11 mouse cellular contexts compared by ENCODE assay signal in the genomic region with DNA sequence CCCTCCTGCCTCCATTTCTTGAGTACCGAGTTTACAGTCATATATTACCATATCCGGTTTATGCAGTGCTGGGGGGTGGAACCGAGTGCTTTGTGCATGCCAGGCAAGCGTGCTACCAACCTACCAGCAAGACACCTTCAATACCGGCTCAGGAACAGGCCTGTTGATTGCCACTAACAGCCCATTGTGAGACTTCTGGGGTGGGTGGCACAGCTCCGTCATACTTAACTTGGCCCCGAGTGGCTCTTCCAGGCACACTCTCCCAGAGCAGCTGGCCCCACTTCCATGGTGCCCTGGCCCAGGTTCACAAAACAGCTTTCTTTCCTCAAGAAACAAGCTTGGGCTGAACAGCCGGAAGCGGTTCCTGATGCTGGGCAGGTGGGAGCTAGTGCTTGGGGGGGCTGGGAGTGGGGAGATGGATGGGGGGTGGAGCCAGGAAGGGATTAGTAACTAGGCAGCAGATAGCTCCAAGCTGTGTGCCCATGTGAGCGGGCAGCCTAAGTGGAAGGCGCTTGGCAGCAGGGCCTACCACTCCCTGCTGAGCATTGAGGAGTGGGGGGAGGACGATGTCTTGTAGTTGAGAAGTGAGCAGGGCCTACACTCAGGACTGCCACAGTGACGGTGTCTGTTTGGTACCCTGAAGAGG. TPM values are rescaled to one million over a fixed set of nuclear protein-coding genes. Genes with fewer than 3 reads are reported as not detected.
A peak's percentile ranks its signal among the peaks of the same experiment; 100 is the strongest.
DNase-seq lines count a peak whose midpoint lies in the region; ATAC-seq lines count a peak whose summit lies in the region.
"Had no signal": no experiment of that assay in that cellular context is flagged by ENCODE, and none has a peak within 500 bp of the region (broad histone marks: within the 10 kb centered on the region; RNA-seq: fewer than 3 reads in every experiment).

No protein-coding gene starts in this region.

- peak; percentile 46 to 65 for DNase-seq in left cerebral cortex, postnatal 10 days (ENCODE audit: extremely low spot score in 1 of 2, low spot score in 2 of 2)
- DNase-seq in left cerebral cortex, adult 8-10 months (ENCODE audit: low spot score in 2 of 2): no peak
- DNase-seq in layer of hippocampus, adult 8-10 months (ENCODE audit: low spot score in 2 of 2): peak; percentile 31 to 33
- no peak for DNase-seq in urinary bladder, adult 2 months (ENCODE audit: low spot score)
- no peak for DNase-seq in urinary bladder, adult 18-20 months (ENCODE audit: low spot score in 2 of 2)
- no peak for DNase-seq in MN1 (ENCODE audit: low spot score)

- H3K27me3 ChIP-seq in embryonic facial prominence, embryonic 13.5 days: no peaks in the 10 kb centered on the region
- H3K27me3 ChIP-seq in neural tube, embryonic 14.5 days (ENCODE audit: control insufficient read depth, insufficient read depth, low read length): no peaks in the 10 kb centered on the region

- no peak for ATAC-seq in embryonic facial prominence, embryonic 13.5 days (ENCODE audit: insufficient number of reproducible peaks, insufficient read depth, low FRiP score, low TSS enrichment, low read depth)
- ATAC-seq in neural tube, embryonic 14.5 days (ENCODE audit: low read depth): peak; percentile 20; the same call in 1 of the 2 replicates

- 72% methylated on average over 13 of the region's 13 CpGs for WGBS in embryonic facial prominence, embryonic 13.5 days
- WGBS in neural tube, embryonic 14.5 days: 66% methylated on average over 13 of the region's 13 CpGs

- 0 out of 2 replicates have a peak overlapping the region, but pooled peaks have one; percentile 33 for H3K27ac ChIP-seq in embryonic facial prominence, embryonic 13.5 days
- no peak overlapping the region for H3K27ac ChIP-seq in neural tube, embryonic 14.5 days (ENCODE audit: low read depth, low read length)
- H3K27ac ChIP-seq: heart, embryonic 13.5 days had no signal

- intact Hi-C loops in left cerebral cortex, postnatal 10 days (cut with DNase I): no loop called here

- H3K9ac ChIP-seq in embryonic facial prominence, embryonic 13.5 days: no peak overlapping the region
- H3K9ac ChIP-seq in neural tube, embryonic 14.5 days (replicated peaks; ENCODE audit: low read depth, low read length): no peak overlapping the region
- H3K9ac ChIP-seq: heart, embryonic 13.5 days; lung, embryonic 14.5 days had no signal

- H3K9me3 ChIP-seq in embryonic facial prominence, embryonic 13.5 days: 0 out of 2 replicates have a peak, but pooled peaks cover 1% of the 10 kb centered on the region
- H3K9me3 ChIP-seq in neural tube, embryonic 14.5 days (ENCODE audit: control insufficient read depth, low read length): no peaks in the 10 kb centered on the region

- no peak overlapping the region for H3K4me2 ChIP-seq in embryonic facial prominence, embryonic 13.5 days
- H3K4me2 ChIP-seq in neural tube, embryonic 14.5 days (ENCODE audit: low read depth, low read length): no peak overlapping the region
- H3K4me2 ChIP-seq: heart, embryonic 13.5 days; lung, embryonic 14.5 days had no signal

- H3K4me1 ChIP-seq in embryonic facial prominence, embryonic 13.5 days: peaks cover 33% of the 10 kb centered on the region
- H3K4me1 ChIP-seq in neural tube, embryonic 14.5 days (ENCODE audit: control insufficient read depth, insufficient read depth, low read length): peaks cover 7% of the 10 kb centered on the region; the same call in 1 of the 2 replicates

- no peak overlapping the region for H3K4me3 ChIP-seq in embryonic facial prominence, embryonic 13.5 days
- H3K4me3 ChIP-seq in neural tube, embryonic 14.5 days (ENCODE audit: low read depth, low read length): no peak overlapping the region
- H3K4me3 ChIP-seq: heart, embryonic 13.5 days had no signal

- H3K36me3 ChIP-seq in embryonic facial prominence, embryonic 13.5 days: peaks cover 38% of the 10 kb centered on the region
- H3K36me3 ChIP-seq in neural tube, embryonic 14.5 days (ENCODE audit: control insufficient read depth, insufficient read depth, low read length): peaks cover 22% of the 10 kb centered on the region
- H3K36me3 ChIP-seq: heart, embryonic 13.5 days had no signal

RNA-seq across cellular contexts. Expression of gene Lactbl1, which starts 29.6 kb away (rescaled TPM):
- under 1 TPM in 1 of 2 experiments, not detected in 1; 0.14 TPM for total RNA-seq in left cerebral cortex, postnatal 10 days (2021)
- total RNA-seq in left cerebral cortex, adult 8-10 months (2022): not detected
- polyA plus RNA-seq in embryonic facial prominence, embryonic 13.5 days (2015; fragmentation: Nextera tagmentation; extraction: Ambion mirVana): not detected in 2 replicates
- under 1 TPM in 1 of 4 experiments, not detected in 3; 0.17 TPM for total RNA-seq in layer of hippocampus, adult 8-10 months (2022)
- polyA plus RNA-seq in neural tube, embryonic 14.5 days (2014; fragmentation: Nextera tagmentation; extraction: Ambion mirVana): 0.09 TPM in 1 of 2 replicates, not detected in the other
- polyA plus RNA-seq in urinary bladder, adult 2 months (2012; rRNA removed): not detected in 2 replicates
- polyA plus RNA-seq: heart, embryonic 13.5 days; large intestine, adult 2 months; lung, embryonic 14.5 days had no signal

RNA-seq across cellular contexts. Expression of gene Tex46, which starts 41.8 kb away (rescaled TPM):
- total RNA-seq in left cerebral cortex, postnatal 10 days (2021): not detected
- total RNA-seq in left cerebral cortex, adult 8-10 months (2022): not detected
- not detected in 2 replicates for polyA plus RNA-seq in embryonic facial prominence, embryonic 13.5 days (2015; fragmentation: Nextera tagmentation; extraction: Ambion mirVana)
- not detected for total RNA-seq in layer of hippocampus, adult 8-10 months (2022)
- not detected in 2 replicates for polyA plus RNA-seq in neural tube, embryonic 14.5 days (2014; fragmentation: Nextera tagmentation; extraction: Ambion mirVana)
- not detected in 2 replicates for polyA plus RNA-seq in urinary bladder, adult 2 months (2012; rRNA removed)
- polyA plus RNA-seq: heart, embryonic 13.5 days; large intestine, adult 2 months; lung, embryonic 14.5 days had no signal

RNA-seq across cellular contexts. Expression of gene Kdm1a, which starts 49.5 kb away (rescaled TPM):
- total RNA-seq in left cerebral cortex, postnatal 10 days (2021): 100 to 1,000 TPM; 128 to 139 TPM
- total RNA-seq in left cerebral cortex, adult 8-10 months (2022): 10 to 100 TPM; 85.9 to 94.4 (median 88.5) TPM
- polyA plus RNA-seq in embryonic facial prominence, embryonic 13.5 days (2015; fragmentation: Nextera tagmentation; extraction: Ambion mirVana): 48.4 and 49.2 TPM in 2 replicates
- 10 to 100 TPM; 82.6 to 91.3 (median 86.1) TPM for total RNA-seq in layer of hippocampus, adult 8-10 months (2022)
- polyA plus RNA-seq in neural tube, embryonic 14.5 days (2014; fragmentation: Nextera tagmentation; extraction: Ambion mirVana): 83.6 and 91.2 TPM in 2 replicates
- polyA plus RNA-seq in urinary bladder, adult 2 months (2012; rRNA removed): 41.8 and 42.4 TPM in 2 replicates

Comparison
In these comparisons a context has a peak if more than half of its experiments do, and no peak if none do; other contexts are left out.
1. DNase-seq: peak in left cerebral cortex, postnatal 10 days (2 of 2) and layer of hippocampus, adult 8-10 months (2 of 2); none in left cerebral cortex, adult 8-10 months (0 of 2), urinary bladder, adult 2 months (single experiment), urinary bladder, adult 18-20 months (0 of 2) and MN1 (single experiment).